Mouse (Mus musculus) B cell, adult 2 months (primary cell): Measurements from ENCODE around the gene Brk1.

Experiments used
- DNase-seq, 2 experiments: peaks; one replicate each; pipeline ENCODE4 v3.0.0; 2022

Brk1 gene

GRCm38 (mm10) chr6:113604432-113605223 lies at the start of gene Brk1:
TSS of gene Brk1 (plus strand) at chr6:113604772.
- DNase-seq = peak; percentile 87 to 90

- no peak for DNase-seq
Measured at GRCm38 (mm10) chr6:113559736-113560135, 44.8 kb upstream of the Brk1 start.

- DNase-seq = no peak
Measured at GRCm38 (mm10) chr6:113564557-113564956, 40.0 kb upstream of the Brk1 start.

GRCm38 (mm10) chr6:113576044-113576443 lies 28.5 kb upstream of the Brk1 start:
- DNase-seq = no peak

GRCm38 (mm10) chr6:113579306-113579705 lies 25.3 kb upstream of the Brk1 start:
- DNase-seq = no peak

GRCm38 (mm10) chr6:113583023-113583422 lies 21.5 kb upstream of the Brk1 start:
- no peak for DNase-seq

GRCm38 (mm10) chr6:113585065-113585464 lies 19.5 kb upstream of the Brk1 start:
- DNase-seq = no peak

GRCm38 (mm10) chr6:113586466-113587183 lies 17.9 kb upstream of the Brk1 start:
- no peak for DNase-seq

GRCm38 (mm10) chr6:113592637-113593036 lies 11.9 kb upstream of the Brk1 start:
- no peak for DNase-seq

- no peak for DNase-seq
Measured at GRCm38 (mm10) chr6:113597945-113598344, 6.6 kb upstream of the Brk1 start.

- DNase-seq = no peak
Measured at GRCm38 (mm10) chr6:113599833-113600232, 4.7 kb upstream of the Brk1 start.

GRCm38 (mm10) chr6:113600543-113601139 lies 3.9 kb upstream of the Brk1 start, which contains the start of gene Fancd2os:
TSS of gene Fancd2os (minus strand) at chr6:113600715.
- no peak for DNase-seq

GRCm38 (mm10) chr6:113602821-113603220 lies 1.8 kb upstream of the Brk1 start:
- DNase-seq = no peak

- DNase-seq = no peak
Measured at GRCm38 (mm10) chr6:113603993-113604392, 579 bp upstream of the Brk1 start.

- DNase-seq = no peak
Measured at GRCm38 (mm10) chr6:113605224-113605545, 613 bp downstream of the Brk1 start.

GRCm38 (mm10) chr6:113608871-113609270 lies 4.3 kb downstream of the Brk1 start:
- no peak for DNase-seq

- no peak for DNase-seq
Measured at GRCm38 (mm10) chr6:113609293-113609692, 4.7 kb downstream of the Brk1 start.

- no peak for DNase-seq
Measured at GRCm38 (mm10) chr6:113612258-113612969, 7.8 kb downstream of the Brk1 start.

GRCm38 (mm10) chr6:113614152-113614551 lies 9.6 kb downstream of the Brk1 start:
- DNase-seq = no peak

GRCm38 (mm10) chr6:113614997-113615396 lies 10.4 kb downstream of the Brk1 start:
- no peak for DNase-seq

GRCm38 (mm10) chr6:113615489-113615888 lies 10.9 kb downstream of the Brk1 start:
- DNase-seq = no peak

GRCm38 (mm10) chr6:113623386-113623785 lies 18.8 kb downstream of the Brk1 start:
- DNase-seq = no peak
